Mouse (Mus musculus) embryonic fibroblast, embryonic 13.5 days (primary cell): Measurements from ENCODE around the gene Pfkfb2.
"Not testable (repeated sequence)": the region's sequence is repeated elsewhere in the genome, so short reads cannot be mapped to it uniquely, and the experiment has no call there.

ENCODE experiments used
- CTCF ChIP-seq: IDR thresholded peaks from 2 replicates; pipeline ENCODE4 v1.5.1; 2011; ENCODE audit warnings: mild to moderate bottlenecking, control low read depth, low read length, moderate library complexity, borderline replicate concordance; ENCODE audit not compliant: insufficient read depth
- POLR2A ChIP-seq: IDR thresholded peaks from 2 replicates; pipeline ENCODE4 v1.6.1; 2011; ENCODE audit warnings: low read depth, mild to moderate bottlenecking, control low read depth, low read length, moderate library complexity

DNA sequence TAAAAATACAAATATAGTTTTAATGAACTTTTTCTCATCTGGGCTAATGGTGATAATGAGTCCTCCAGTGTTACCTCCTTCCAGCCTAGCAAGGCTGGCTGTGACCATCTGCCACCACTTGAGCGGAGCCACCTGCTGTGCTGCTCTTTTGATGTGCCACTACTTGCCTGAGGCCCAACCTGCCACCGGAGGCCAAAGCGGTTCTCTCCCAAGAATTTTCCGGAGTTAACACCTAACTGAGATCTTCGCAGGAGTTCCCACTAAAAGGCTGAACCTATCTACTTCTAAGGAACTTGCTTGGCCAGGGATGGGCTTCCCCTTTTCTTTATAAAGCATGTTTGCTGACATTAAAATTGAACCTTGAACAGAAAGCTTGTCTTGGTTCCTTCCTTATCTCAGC is 69.4 kb downstream of the Pfkfb2 start:
- not testable (repeated sequence) for TF ChIP-seq POLR2A, CTCF
